Mouse (Mus musculus): ENCODE data around the gene Fam83e.
A peak's percentile ranks its signal among the peaks of the same experiment; 100 is the strongest.

DNA sequence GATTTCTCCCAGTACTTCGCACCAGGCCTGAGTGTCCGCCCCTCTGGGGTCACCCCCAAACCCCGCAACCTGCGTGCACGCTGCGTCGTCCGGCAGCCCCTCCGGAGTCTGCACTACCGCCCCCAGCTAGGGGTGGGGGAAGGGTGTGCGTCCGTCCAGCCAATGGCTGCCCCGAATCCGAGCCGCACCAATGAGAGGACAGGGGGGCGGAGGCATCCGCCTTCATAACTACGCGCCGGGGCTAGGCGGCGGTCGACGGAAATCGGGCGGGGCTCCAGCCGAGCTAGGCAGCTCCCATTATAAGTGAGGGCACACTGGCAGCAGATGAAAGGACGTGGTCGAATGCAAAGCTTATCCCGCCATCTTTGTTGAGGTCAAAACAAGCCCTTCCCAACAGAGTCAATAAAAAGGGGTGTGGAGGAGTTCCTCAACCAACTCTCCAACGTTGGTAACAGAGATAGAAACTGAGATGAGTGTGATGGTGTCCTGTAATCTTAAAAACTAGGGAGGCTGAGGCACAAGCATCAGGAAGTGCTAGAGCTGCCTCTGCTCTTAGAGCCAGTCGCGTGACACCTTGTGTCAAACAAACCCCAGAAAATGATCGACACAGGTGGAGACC, 5.8 kb upstream of the Fam83e start, which contains the start of gene Rpl18:
- TF ChIP-seq CTCF (IDR thresholded peaks at IDR 0.05; ENCODE audit: borderline replicate concordance, insufficient read depth, low read length) (no peak), POLR2A (IDR thresholded peaks at IDR 0.05; ENCODE audit: low read depth, low read length) (peak; percentile 76)
